Mouse (Mus musculus) heart, embryonic 12.5 days (tissue): ENCODE measurements at regions not wholly inside any gene's neighbourhood (a gene's known extent, or its start where the extent isn't known, plus 50 kb on each side); places are given as distances from the start of the nearest gene placed in this dataset.

ENCODE experiments used
- ATAC-seq: fragments of 200-750 bp; cut with Nextera tagmentation; 2 replicates; pipeline ENCODE4 v1.8.0; 2017; ENCODE audit warnings: moderate TSS enrichment, moderate library complexity; ENCODE audit not compliant: insufficient number of reproducible peaks, low FRiP score
- H3K27ac ChIP-seq: fragments of 300-500 bp; sonication (generic); 2 replicates; pipeline ENCODE4 v1.5.1; 2016; ENCODE audit warnings: mild to moderate bottlenecking, moderate library complexity; ENCODE audit not compliant: poor library complexity, severe bottlenecking
- H3K27me3 ChIP-seq: fragments of 300-500 bp; sonication (generic); replicated peaks from 2 replicates; pipeline ENCODE4 v1.6.1; 2016; ENCODE audit warnings: mild to moderate bottlenecking, moderate library complexity
- H3K36me3 ChIP-seq: fragments of 300-500 bp; sonication (generic); 2 replicates; pipeline ENCODE4 v1.6.1; 2016; ENCODE audit warnings: mild to moderate bottlenecking, moderate library complexity
- H3K4me1 ChIP-seq: fragments of 300-500 bp; sonication (generic); replicated peaks from 2 replicates; pipeline ENCODE4 v1.6.1; 2016; ENCODE audit warnings: mild to moderate bottlenecking
- H3K4me2 ChIP-seq: fragments of 300-500 bp; sonication (generic); 2 replicates; pipeline ENCODE4 v1.6.1; 2016; ENCODE audit warnings: mild to moderate bottlenecking, moderate library complexity
- H3K4me3 ChIP-seq: fragments of 300-500 bp; sonication (generic); 2 replicates; pipeline ENCODE4 v1.5.1; 2016; ENCODE audit warnings: mild to moderate bottlenecking
- H3K9ac ChIP-seq: fragments of 300-500 bp; sonication (generic); 2 replicates; pipeline ENCODE4 v1.6.1; 2016; ENCODE audit warnings: mild to moderate bottlenecking, moderate library complexity
- H3K9me3 ChIP-seq: fragments of 300-500 bp; sonication (generic); replicated peaks from 2 replicates; pipeline ENCODE4 v1.6.1; 2016; ENCODE audit warnings: mild to moderate bottlenecking, moderate library complexity
- WGBS: fragments of 180-500 bp; shearing (Covaris S2); methylation state at CpG from one replicate; pipeline ENCODE4 v1.1.7; 2016; 5-methylcytosine and 5-hydroxymethylcytosine counted together

GRCm38 (mm10) chr17:82731561-82731960 lies 483.5 kb upstream of the Pkdcc start:
- Histone ChIP-seq H3K4me2 (no peak overlapping the region), H3K4me1 (no peaks in the 10 kb centered on the region), H3K9ac (no peak overlapping the region), H3K9me3 (no peaks in the 10 kb centered on the region), H3K27ac (no peak overlapping the region), H3K27me3 (no peaks in the 10 kb centered on the region), H3K4me3 (no peak overlapping the region), H3K36me3 (no peaks in the 10 kb centered on the region)
- ATAC-seq, result no peak
- 82% methylated on average over 4 of the region's 4 CpGs for WGBS

- whole genome bisulfite sequencing, result 89% methylated on average over 1 of the region's 1 CpGs
- Histone ChIP-seq H3K4me1 (no peaks in the 10 kb centered on the region), H3K4me2 (no peak overlapping the region), H3K27ac (no peak overlapping the region), H3K4me3 (no peak overlapping the region), H3K9me3 (no peaks in the 10 kb centered on the region), H3K36me3 (no peaks in the 10 kb centered on the region), H3K9ac (no peak overlapping the region), H3K27me3 (no peaks in the 10 kb centered on the region)
- ATAC-seq, result no peak
These were observed 472.6 kb upstream of the Pkdcc start for GRCm38 (mm10) chr17:82742445-82742844.

GRCm38 (mm10) chr17:82757400-82757799 lies 457.7 kb upstream of the Pkdcc start:
- Histone ChIP-seq H3K9me3 (no peaks in the 10 kb centered on the region), H3K27ac (no peak overlapping the region), H3K27me3 (no peaks in the 10 kb centered on the region), H3K36me3 (no peaks in the 10 kb centered on the region), H3K4me1 (no peaks in the 10 kb centered on the region), H3K9ac (no peak overlapping the region), H3K4me3 (no peak overlapping the region), H3K4me2 (no peak overlapping the region)
- WGBS, result 84% methylated on average over 3 of the region's 3 CpGs
- no peak for ATAC-seq

GRCm38 (mm10) chr17:82779096-82779495 lies 436.0 kb upstream of the Pkdcc start:
- no peaks in the 10 kb centered on the region for H3K27me3 ChIP-seq
- H3K36me3 ChIP-seq, result no peaks in the 10 kb centered on the region
- no peaks in the 10 kb centered on the region for H3K9me3 ChIP-seq
- WGBS, result 69% methylated on average over 2 of the region's 2 CpGs
- no peak overlapping the region for H3K4me3 ChIP-seq
- H3K27ac ChIP-seq, result no peak overlapping the region
- ATAC-seq, result no peak
- no peak overlapping the region for H3K4me2 ChIP-seq
- H3K9ac ChIP-seq, result no peak overlapping the region
- H3K4me1 ChIP-seq, result no peaks in the 10 kb centered on the region

GRCm38 (mm10) chr17:82822129-82822528 lies 393.0 kb upstream of the Pkdcc start:
- H3K9ac ChIP-seq, result no peak overlapping the region
- H3K4me2 ChIP-seq, result no peak overlapping the region
- no peak overlapping the region for H3K27ac ChIP-seq
- H3K36me3 ChIP-seq, result no peaks in the 10 kb centered on the region
- ATAC-seq, result no peak
- no peaks in the 10 kb centered on the region for H3K27me3 ChIP-seq
- no peaks in the 10 kb centered on the region for H3K4me1 ChIP-seq
- no peaks in the 10 kb centered on the region for H3K9me3 ChIP-seq
- no peak overlapping the region for H3K4me3 ChIP-seq
- 64% methylated on average over 3 of the region's 3 CpGs for WGBS

GRCm38 (mm10) chr17:82824057-82824456 lies 391.0 kb upstream of the Pkdcc start:
- Histone ChIP-seq H3K36me3 (no peaks in the 10 kb centered on the region), H3K4me2 (no peak overlapping the region), H3K4me3 (no peak overlapping the region), H3K9me3 (0 out of 2 replicates have a peak, but pooled peaks cover 5% of the 10 kb centered on the region), H3K9ac (no peak overlapping the region), H3K27ac (no peak overlapping the region), H3K4me1 (no peaks in the 10 kb centered on the region), H3K27me3 (no peaks in the 10 kb centered on the region)
- no peak for ATAC-seq
- 74% methylated on average over 7 of the region's 7 CpGs for WGBS

- Histone ChIP-seq H3K36me3 (no peaks in the 10 kb centered on the region), H3K4me3 (no peak overlapping the region), H3K9ac (no peak overlapping the region), H3K27ac (no peak overlapping the region), H3K4me1 (no peaks in the 10 kb centered on the region), H3K27me3 (no peaks in the 10 kb centered on the region), H3K9me3 (0 out of 2 replicates have a peak, but pooled peaks cover 5% of the 10 kb centered on the region), H3K4me2 (no peak overlapping the region)
- ATAC-seq, result no peak
- WGBS, result 79% methylated on average over 6 of the region's 6 CpGs
These were observed 390.5 kb upstream of the Pkdcc start for GRCm38 (mm10) chr17:82824619-82825018.

- Histone ChIP-seq H3K27ac (no peak overlapping the region), H3K9me3 (0 out of 2 replicates have a peak, but pooled peaks cover 5% of the 10 kb centered on the region), H3K27me3 (no peaks in the 10 kb centered on the region), H3K36me3 (no peaks in the 10 kb centered on the region), H3K9ac (no peak overlapping the region), H3K4me2 (no peak overlapping the region), H3K4me1 (no peaks in the 10 kb centered on the region), H3K4me3 (no peak overlapping the region)
- no peak for ATAC-seq
These were observed 387.9 kb upstream of the Pkdcc start for GRCm38 (mm10) chr17:82827170-82827569.

- WGBS, result 90% methylated on average over 8 of the region's 8 CpGs
- Histone ChIP-seq H3K27ac (no peak overlapping the region), H3K36me3 (no peaks in the 10 kb centered on the region), H3K4me1 (no peaks in the 10 kb centered on the region), H3K4me3 (no peak overlapping the region), H3K9me3 (0 out of 2 replicates have a peak, but pooled peaks cover 5% of the 10 kb centered on the region), H3K9ac (no peak overlapping the region), H3K27me3 (no peaks in the 10 kb centered on the region), H3K4me2 (no peak overlapping the region)
- no peak for ATAC-seq
These were observed 387.3 kb upstream of the Pkdcc start for GRCm38 (mm10) chr17:82827841-82828240.

GRCm38 (mm10) chr17:82828434-82828997 lies 386.6 kb upstream of the Pkdcc start:
- H3K4me2 ChIP-seq, result no peak overlapping the region
- H3K36me3 ChIP-seq, result no peaks in the 10 kb centered on the region
- ATAC-seq, result no peak
- H3K27me3 ChIP-seq, result no peaks in the 10 kb centered on the region
- 0 out of 2 replicates have a peak, but pooled peaks cover 5% of the 10 kb centered on the region for H3K9me3 ChIP-seq
- 75% methylated on average over 5 of the region's 5 CpGs for WGBS
- no peak overlapping the region for H3K27ac ChIP-seq
- H3K4me3 ChIP-seq, result no peak overlapping the region
- H3K9ac ChIP-seq, result no peak overlapping the region
- no peaks in the 10 kb centered on the region for H3K4me1 ChIP-seq

- 83% methylated on average over 2 of the region's 2 CpGs for WGBS
- Histone ChIP-seq H3K9me3 (0 out of 2 replicates have a peak, but pooled peaks cover 5% of the 10 kb centered on the region), H3K27me3 (no peaks in the 10 kb centered on the region), H3K36me3 (no peaks in the 10 kb centered on the region), H3K9ac (no peak overlapping the region), H3K4me3 (no peak overlapping the region), H3K4me1 (no peaks in the 10 kb centered on the region), H3K4me2 (no peak overlapping the region), H3K27ac (no peak overlapping the region)
- ATAC-seq, result no peak
These were observed 385.7 kb upstream of the Pkdcc start for GRCm38 (mm10) chr17:82829415-82829814.

- Histone ChIP-seq H3K4me3 (no peak overlapping the region), H3K27me3 (no peaks in the 10 kb centered on the region), H3K4me2 (no peak overlapping the region), H3K9ac (no peak overlapping the region), H3K27ac (no peak overlapping the region), H3K36me3 (no peaks in the 10 kb centered on the region), H3K9me3 (no peaks in the 10 kb centered on the region), H3K4me1 (no peaks in the 10 kb centered on the region)
- WGBS, result 75% methylated on average over 3 of the region's 3 CpGs
- no peak for ATAC-seq
These were observed 380.9 kb upstream of the Pkdcc start for GRCm38 (mm10) chr17:82834177-82834576.
